Mouse (Mus musculus): ENCODE results near the gene Uba6. TPM values are rescaled to one million over a fixed set of nuclear protein-coding genes. Genes with fewer than 3 reads are reported as not detected.

The Uba6 gene
- polyA plus RNA-seq (2012; rRNA removed), result 2.7 and 3.2 TPM in 2 replicates

DNA sequence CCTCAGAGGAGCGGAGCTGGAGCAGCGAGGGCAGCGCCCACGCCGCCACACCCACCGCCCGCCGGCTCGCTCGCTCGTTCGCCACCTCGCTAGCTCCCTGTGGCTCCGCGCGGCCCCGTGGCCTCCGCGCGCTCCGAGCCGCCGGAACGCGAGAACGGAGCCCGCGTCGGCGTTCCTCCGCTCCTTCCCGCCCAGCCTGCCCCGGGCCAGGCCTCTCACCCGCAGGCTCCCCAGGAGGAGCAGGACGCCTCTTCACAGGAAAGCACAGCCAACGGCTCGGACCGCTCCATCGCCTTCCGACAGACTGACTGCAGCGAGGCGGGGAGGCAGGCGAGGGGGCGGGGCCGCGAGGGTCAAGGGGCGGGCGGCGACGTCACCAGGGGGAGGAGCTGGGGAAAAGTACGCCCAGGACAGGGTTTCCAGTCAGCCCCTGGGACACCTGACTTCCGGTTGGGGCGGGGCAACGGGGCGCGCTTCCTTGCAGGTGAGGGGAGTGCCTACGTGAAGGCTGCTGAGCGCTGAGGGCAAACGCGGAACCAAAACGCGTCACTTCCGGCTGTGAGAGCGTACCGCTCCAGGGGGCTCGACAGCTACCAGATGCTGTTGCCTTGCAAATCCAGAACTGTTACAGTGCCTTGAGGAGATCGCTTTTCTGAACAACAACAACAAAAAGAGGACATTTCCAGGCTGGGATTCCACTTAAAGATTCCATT is at the start of gene Uba6:
Gene Uba6 (minus strand): TSS at position 355 of the 713 bp plus-strand sequence.

DNA sequence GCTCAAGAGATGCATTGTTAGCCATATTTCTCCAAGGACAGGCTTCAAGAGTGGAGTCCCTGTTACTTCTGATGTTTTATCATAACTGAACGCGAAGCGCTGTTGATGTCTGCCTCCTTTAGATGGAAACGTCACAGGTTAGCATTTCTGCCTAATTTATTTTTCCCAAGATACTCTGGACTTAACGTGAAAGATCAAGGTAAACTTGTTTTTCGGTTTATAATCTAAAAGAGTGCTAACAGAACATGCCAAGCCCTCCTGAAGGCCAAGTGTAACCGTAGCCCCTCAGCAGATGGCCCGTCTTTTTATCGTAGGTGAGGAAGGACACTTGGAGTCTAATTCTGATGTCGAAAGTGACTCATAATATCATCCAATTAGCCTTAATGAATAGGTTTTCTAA is 25.2 kb upstream of the Uba6 start, which contains the start of gene Gnrhr:
Gene Gnrhr (minus strand): TSS at position 101 of the 400 bp plus-strand sequence.

DNA sequence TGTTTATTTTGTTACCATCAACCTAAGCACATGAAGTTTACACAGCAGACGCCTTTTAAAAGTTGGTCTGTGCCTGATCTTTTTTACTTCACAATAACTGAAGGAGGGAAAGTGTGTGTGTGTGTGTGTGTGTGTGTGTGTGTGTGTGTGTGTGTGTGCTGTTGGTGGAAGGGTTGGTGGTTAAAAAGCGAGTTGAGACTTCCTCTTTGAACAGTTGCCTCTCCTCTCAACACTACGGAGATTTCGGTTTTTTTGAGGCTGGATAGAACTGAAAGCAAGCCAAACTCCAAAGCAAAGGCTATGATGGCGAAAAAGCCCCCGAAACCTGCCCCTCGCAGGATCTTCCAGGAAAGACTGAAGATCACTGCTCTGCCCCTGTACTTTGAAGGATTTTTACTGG is 101.1 kb downstream of the Uba6 start, which contains the start of gene Stap1:
Gene Stap1 (plus strand): TSS at position 209 of the 400 bp plus-strand sequence.

DNA sequence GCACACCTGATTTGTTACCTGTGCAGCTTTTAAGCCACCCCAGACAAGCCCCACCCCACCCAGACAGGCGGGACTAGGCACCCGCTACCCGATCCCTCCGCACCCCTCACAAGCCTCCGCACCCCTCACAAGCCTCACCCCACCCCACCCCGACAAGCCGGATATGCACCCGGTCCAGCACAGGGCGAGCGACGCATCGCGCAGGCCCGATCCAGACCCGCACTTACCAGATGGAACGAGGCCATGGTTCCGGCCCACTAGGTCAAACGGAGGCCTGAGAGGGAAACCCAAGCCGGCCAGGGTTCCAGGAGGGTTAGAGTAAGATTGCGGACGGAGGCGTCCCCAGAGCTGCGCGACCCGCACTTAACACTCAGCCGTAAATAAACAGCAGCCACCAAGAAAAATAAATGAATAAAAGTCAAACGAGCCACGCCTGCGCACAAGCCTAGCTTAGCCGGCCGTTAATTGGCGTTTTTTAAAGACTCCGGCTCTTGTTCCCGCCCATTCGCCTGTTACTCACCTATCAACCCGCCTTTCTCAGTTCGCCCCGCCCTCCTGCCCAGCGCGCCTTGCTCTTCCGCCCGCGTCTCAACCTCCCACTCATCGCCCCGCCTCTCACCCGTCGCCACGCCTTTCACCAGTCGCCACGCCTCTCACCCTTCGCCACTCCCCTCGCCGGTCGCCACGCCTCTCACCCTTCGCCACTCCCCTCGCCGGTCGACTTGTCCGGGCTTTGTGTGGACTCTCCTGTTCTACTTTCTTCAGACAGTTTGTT is 107.3 kb downstream of the Uba6 start, which contains the start of gene Cenpc1:
Gene Cenpc1 (minus strand): TSS at position 483 of the 775 bp plus-strand sequence.

Other genes starting within 250 kb of the Uba6 start
- 6.3 and 7.7 TPM in 2 replicates for gene Cenpc1, start 107.2 kb downstream of the Uba6 start, polyA plus RNA-seq (2012; rRNA removed)
- 1.0 and 1.4 TPM in 2 replicates for gene Stap1, start 101.1 kb downstream of the Uba6 start, polyA plus RNA-seq (2012; rRNA removed)
- gene Gnrhr, start 25.1 kb upstream of the Uba6 start, polyA plus RNA-seq (2012; rRNA removed), result not detected in 2 replicates
- not detected in 2 replicates for gene Tmprss11c, start 116.5 kb upstream of the Uba6 start, polyA plus RNA-seq (2012; rRNA removed)
- not detected in 2 replicates for gene Tmprss11d, start 200.6 kb upstream of the Uba6 start, polyA plus RNA-seq (2012; rRNA removed)

All from liver, embryonic 14 days (tissue).